Mouse (Mus musculus) kidney, adult 2 months (tissue): ENCODE data around the gene Map3k20.

Source experiments
- CTCF ChIP-seq: fragments of 200-500 bp; conservative IDR thresholded peaks from 2 replicates; pipeline ENCODE4 v1.5.1; 2011; ENCODE audit warnings: low read depth, mild to moderate bottlenecking, control low read depth, low read length, moderate library complexity, mixed read lengths; ENCODE audit not compliant: insufficient read depth, insufficient read length
- POLR2A ChIP-seq: fragments of 200-500 bp; IDR thresholded peaks from one replicate; pipeline ENCODE4 v1.6.1; 2011; ENCODE audit warnings: low read depth, low read length, control low read depth

DNA sequence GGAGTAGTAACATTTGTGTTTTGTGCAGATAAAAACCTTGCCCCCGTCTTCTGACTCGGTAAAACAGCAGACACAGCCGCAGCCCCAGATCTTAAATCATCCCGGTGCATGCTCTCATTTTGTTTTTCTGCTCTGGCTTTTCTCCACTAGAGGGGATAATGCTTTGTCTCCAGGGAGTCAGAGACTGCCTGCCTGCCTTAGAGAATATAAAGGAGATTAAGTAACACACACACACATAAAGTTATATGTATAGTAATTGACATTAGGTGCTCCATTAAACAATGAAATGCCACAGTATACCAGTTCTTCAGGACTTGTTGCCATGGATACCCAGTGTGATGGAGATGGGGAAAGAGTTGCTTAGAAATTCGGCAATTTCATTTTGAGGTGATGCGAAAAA, 41.1 kb downstream of the Map3k20 start:
- no peak for TF ChIP-seq CTCF
- no peak for TF ChIP-seq POLR2A
